In genomic region chr15:30190872-30191271, GRCm38 (mm10) we compare ENCODE assay signal across 12 mouse cellular contexts.
"Had no signal": no experiment of that assay in that cellular context is flagged by ENCODE, and none has a peak within 500 bp of the region (broad histone marks: within the 10 kb centered on the region; RNA-seq: fewer than 3 reads in every experiment).

No protein-coding gene starts in this region.

- DNase-seq: kidney, postnatal 25 days; lung, adult 2 months; lung, postnatal 36 days; midbrain, embryonic 14.5 days; right cerebral cortex, adult 18-20 months; right cerebral cortex, postnatal 25 days; thymus, postnatal 36 days had no signal

- H3K9me3 ChIP-seq: limb, embryonic 10.5 days; liver, embryonic 15.5 days; neural tube, embryonic 13.5 days had no signal

- H3K4me2 ChIP-seq: liver, embryonic 11.5 days; liver, embryonic 15.5 days; neural tube, embryonic 13.5 days had no signal

- H3K36me3 ChIP-seq: limb, embryonic 10.5 days; liver, embryonic 15.5 days; neural tube, embryonic 13.5 days had no signal

- ATAC-seq: lung, postnatal 0 days had no signal

- H3K27me3 ChIP-seq: liver, embryonic 15.5 days; neural tube, embryonic 13.5 days had no signal

- H3K9ac ChIP-seq: liver, embryonic 15.5 days; neural tube, embryonic 13.5 days had no signal

- H3K4me1 ChIP-seq: limb, embryonic 10.5 days; liver, embryonic 15.5 days had no signal

- H3K27ac ChIP-seq: limb, embryonic 10.5 days; liver, embryonic 15.5 days; neural tube, embryonic 13.5 days had no signal

- H3K4me3 ChIP-seq: limb, embryonic 10.5 days; liver, embryonic 15.5 days; neural tube, embryonic 13.5 days had no signal
